Mouse (Mus musculus) 3134 (cell line): ENCODE data around the gene Ubr2.

Source experiments
- DNase-seq: peaks from one replicate; pipeline ENCODE4 v3.0.0-alpha.2; 2011; ENCODE audit warnings: low spot score; ENCODE audit not compliant: insufficient read length; ENCODE audit errors: extremely low read depth

The Ubr2 gene

GRCm38 (mm10) chr17:46885910-46886643 is 124.3 kb downstream of the Ubr2 start:
- no peak for DNase-seq

DNA sequence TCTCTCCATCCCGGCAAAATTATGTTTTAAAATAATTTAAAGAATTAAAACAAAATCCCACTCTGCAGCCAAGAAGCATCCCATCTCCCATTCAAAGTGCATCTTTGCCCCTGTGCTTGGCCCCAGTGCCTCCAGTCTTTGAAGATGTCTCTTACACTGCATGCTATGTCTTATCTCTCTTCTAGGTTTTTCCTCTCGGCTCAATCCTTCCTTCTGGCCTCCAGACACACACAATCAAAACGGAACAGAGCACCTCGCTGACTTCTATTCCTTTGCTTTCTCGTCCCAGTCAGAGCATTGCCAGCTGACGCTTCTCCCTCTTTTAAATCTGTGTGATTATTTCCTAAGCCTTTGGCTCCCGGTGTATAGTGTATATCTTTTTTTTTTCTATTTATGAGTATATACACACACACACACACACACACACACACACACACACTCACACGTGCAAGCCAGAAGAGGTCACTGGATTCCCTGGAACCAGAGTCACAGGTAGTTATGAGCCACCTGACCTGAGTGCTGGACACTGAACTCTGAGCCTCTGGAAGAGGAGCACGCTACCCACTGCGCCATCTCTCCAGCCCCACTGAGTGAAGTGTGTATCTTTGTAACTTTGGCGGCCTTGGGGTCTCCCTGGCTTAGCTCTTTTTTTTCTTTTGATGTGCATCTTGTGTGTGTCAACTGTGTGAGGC is 125.0 kb downstream of the Ubr2 start:
- no peak for DNase-seq

DNA sequence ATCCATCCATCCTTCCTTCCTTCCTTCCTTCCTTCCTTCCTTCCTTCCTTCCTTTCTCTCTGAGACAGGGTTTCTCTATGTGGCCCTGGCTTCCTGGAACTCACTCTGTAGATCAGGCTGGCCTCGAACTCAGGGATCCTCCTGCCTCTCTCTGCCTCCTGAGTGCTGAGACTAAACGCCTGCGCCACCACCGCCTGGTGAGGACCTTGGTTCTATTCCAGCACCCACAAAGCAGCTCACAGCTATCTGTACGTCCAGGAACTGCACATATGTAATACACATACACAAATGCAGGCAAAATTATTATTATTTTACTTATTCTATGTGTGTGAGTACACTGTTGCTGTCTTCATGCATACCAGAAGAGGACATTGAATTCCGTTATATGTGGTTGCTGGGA is 125.6 kb downstream of the Ubr2 start:
- DNase-seq = no peak

- no peak for DNase-seq
These were observed 127.2 kb downstream of the Ubr2 start for GRCm38 (mm10) chr17:46883107-46883506.

- no peak for DNase-seq
These were observed 128.6 kb downstream of the Ubr2 start for GRCm38 (mm10) chr17:46881728-46882127.

GRCm38 (mm10) chr17:46880322-46880721 is 130.0 kb downstream of the Ubr2 start:
- DNase-seq = no peak

DNA sequence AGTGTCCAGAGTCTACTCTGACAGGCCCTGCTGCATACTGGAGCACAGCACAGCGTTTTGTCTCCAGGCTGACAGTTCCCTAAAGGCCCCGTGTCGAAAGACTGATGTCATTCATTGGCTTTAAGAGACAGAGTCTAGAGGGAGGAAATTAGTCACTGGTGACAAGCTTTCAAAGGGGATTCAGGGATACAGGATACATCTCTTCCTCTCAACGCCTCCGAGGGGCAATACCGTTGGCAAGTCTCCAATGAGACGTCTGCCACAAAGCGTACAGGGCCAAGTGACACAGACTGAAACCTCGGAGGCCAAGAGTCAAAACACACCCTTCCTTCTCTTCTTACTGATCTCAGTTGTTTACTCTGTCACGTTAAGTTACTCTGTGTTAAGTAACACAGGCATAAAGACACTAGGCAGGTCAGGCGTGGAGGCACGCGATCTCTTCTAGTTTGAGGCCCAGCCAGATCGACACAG is 130.5 kb downstream of the Ubr2 start:
- DNase-seq = peak; percentile 71
